Mouse (Mus musculus): ENCODE data around the gene Cep128. TPM values are rescaled to one million over a fixed set of nuclear protein-coding genes. Genes with fewer than 3 reads are reported as not detected.

The Cep128 gene
- polyA plus RNA-seq, 1 experiment from 2014 or later: 1.5 TPM

DNA sequence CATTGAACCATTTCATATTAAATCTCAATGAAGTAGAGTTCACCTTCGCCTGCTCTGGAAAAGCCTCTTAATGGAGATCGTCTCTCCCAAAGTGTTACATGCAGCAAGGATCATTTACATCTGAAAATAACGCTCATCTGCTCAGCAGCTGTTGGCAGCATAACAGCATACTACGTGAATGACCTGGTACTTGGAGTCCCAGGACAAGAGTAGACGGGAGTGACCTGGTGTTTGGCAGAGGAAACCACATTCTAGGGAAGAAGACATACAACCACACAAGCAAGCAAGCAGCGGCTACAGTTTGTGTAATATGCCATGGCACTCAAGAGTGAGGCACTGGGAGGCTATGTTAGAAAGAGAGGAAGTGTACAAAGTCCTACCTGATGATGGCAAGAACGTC is 69.2 kb downstream of the Cep128 start:
- ATAC-seq (ENCODE audit: low FRiP score, low TSS enrichment) (no peak), DNase-seq (ENCODE audit: low spot score) (no peak)
- TF ChIP-seq CTCF (IDR thresholded peaks at IDR 0.05; ENCODE audit: low read depth) (no peak), EP300 (optimal IDR thresholded peaks at IDR 0.05) (no peak)
- no peak overlapping the region for H3K4me2 ChIP-seq (replicated peaks; ENCODE audit: low read depth)
- H3K9ac ChIP-seq (ENCODE audit: low read length): no peak overlapping the region
- H3K4me3 ChIP-seq (ENCODE audit: low read depth, low read length): no peak overlapping the region
- H3K27ac ChIP-seq (replicated peaks): no peak overlapping the region
- H3K36me3 ChIP-seq (ENCODE audit: control insufficient read depth, insufficient read depth, low read length): no peaks in the 10 kb centered on the region
- H3K27me3 ChIP-seq (ENCODE audit: control insufficient read depth, insufficient read depth, low read length): no peaks in the 10 kb centered on the region
- H3K9me3 ChIP-seq (ENCODE audit: control insufficient read depth, low read length): no peaks in the 10 kb centered on the region
- no peaks in the 10 kb centered on the region for H3K4me1 ChIP-seq (replicated peaks; ENCODE audit: control insufficient read depth, insufficient read depth)
- 80% methylated on average over 7 of the region's 7 CpGs for WGBS

DNA sequence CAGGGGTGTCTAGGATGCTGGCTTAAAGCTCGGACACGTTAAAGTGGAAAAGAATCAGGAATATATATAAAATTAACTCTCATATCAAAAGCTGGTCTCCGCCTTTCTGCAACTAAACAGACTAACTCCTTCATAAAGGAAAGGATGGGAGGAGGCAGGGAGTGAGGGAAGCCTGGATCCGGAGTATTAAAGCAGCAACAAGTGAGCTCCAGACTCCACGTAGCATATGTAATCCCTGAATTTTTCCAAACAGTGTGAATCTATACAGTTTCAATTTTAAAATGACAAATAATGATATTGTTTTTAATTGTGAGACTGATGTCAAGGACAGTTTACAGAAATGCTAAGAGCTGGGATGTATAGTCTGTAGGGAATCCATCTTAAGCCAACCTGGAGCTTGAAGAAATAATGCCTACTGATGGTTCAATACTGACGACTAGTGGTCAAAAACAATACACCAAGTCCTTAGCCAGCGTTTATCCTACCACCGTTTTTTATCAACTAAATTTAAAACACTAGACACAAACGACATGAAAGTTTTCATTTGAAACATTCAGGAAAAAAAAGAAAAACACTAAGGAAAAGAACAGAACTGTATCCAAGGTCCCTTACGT is 70.1 kb downstream of the Cep128 start:
- Histone ChIP-seq H3K9ac (ENCODE audit: low read length) (no peak overlapping the region), H3K4me3 (ENCODE audit: low read depth, low read length) (no peak overlapping the region), H3K4me1 (replicated peaks; ENCODE audit: control insufficient read depth, insufficient read depth) (no peaks in the 10 kb centered on the region), H3K9me3 (ENCODE audit: control insufficient read depth, low read length) (no peaks in the 10 kb centered on the region), H3K27me3 (ENCODE audit: control insufficient read depth, insufficient read depth, low read length) (no peaks in the 10 kb centered on the region), H3K36me3 (ENCODE audit: control insufficient read depth, insufficient read depth, low read length) (no peaks in the 10 kb centered on the region), H3K4me2 (replicated peaks; ENCODE audit: low read depth) (no peak overlapping the region), H3K27ac (replicated peaks) (no peak overlapping the region)
- DNase-seq (ENCODE audit: low spot score): no peak
- 44% methylated on average over 10 of the region's 10 CpGs for WGBS
- ATAC-seq (ENCODE audit: low FRiP score, low TSS enrichment): no peak
- TF ChIP-seq CTCF (IDR thresholded peaks at IDR 0.05; ENCODE audit: low read depth) (peak; percentile 95), EP300 (optimal IDR thresholded peaks at IDR 0.05) (no peak)

DNA sequence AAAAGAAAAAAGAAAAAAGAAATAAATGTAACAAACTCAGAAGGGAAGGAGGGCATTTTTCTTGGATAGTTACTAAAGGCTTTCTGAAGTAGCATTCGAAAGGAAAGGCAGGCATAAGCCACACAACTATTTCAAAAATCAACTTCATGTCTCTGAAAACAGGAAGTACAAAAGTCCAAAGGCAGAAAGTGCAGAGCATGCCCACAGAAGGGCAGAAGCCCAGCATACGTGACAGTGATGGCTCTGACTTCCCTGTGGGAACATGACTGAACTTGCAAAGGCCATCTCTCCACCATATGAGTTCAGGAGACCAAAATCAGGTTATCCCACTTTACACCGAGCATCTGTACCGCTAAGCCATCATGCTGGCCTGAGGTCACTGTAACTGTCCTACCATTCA is 71.6 kb downstream of the Cep128 start:
- no peak for DNase-seq (ENCODE audit: low spot score)
- no peaks in the 10 kb centered on the region for H3K9me3 ChIP-seq (ENCODE audit: control insufficient read depth, low read length)
- TF ChIP-seq EP300 (optimal IDR thresholded peaks at IDR 0.05) (no peak), CTCF (IDR thresholded peaks at IDR 0.05; ENCODE audit: low read depth) (no peak)
- no peak overlapping the region for H3K4me3 ChIP-seq (ENCODE audit: low read depth, low read length)
- 76% methylated on average over 4 of the region's 4 CpGs for WGBS
- ATAC-seq (ENCODE audit: low FRiP score, low TSS enrichment): no peak
- no peaks in the 10 kb centered on the region for H3K4me1 ChIP-seq (replicated peaks; ENCODE audit: control insufficient read depth, insufficient read depth)
- H3K4me2 ChIP-seq (replicated peaks; ENCODE audit: low read depth): no peak overlapping the region
- H3K27ac ChIP-seq (replicated peaks): no peak overlapping the region
- no peaks in the 10 kb centered on the region for H3K27me3 ChIP-seq (ENCODE audit: control insufficient read depth, insufficient read depth, low read length)
- H3K9ac ChIP-seq (ENCODE audit: low read length): no peak overlapping the region
- no peaks in the 10 kb centered on the region for H3K36me3 ChIP-seq (ENCODE audit: control insufficient read depth, insufficient read depth, low read length)

DNA sequence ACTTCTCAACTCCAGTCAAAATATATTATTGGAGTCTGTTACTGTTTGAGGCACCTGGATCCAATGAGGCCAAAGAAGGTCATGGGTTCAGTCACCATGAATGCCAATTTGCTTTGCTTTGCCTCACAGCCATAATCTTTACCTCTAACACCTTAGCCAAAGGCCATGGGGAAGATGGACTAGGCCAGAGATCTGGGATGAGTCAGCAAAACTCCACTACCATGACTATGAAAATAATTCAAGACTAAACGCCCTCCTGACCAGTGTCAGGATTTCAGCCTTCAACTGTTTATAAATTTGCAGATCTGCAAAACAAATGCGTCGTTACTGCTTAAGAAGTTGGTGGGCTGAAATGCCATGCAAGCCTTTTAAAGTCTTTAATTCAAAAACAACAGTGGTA is 76.5 kb downstream of the Cep128 start:
- Histone ChIP-seq H3K27me3 (ENCODE audit: control insufficient read depth, insufficient read depth, low read length) (no peaks in the 10 kb centered on the region), H3K9me3 (ENCODE audit: control insufficient read depth, low read length) (no peaks in the 10 kb centered on the region), H3K4me2 (replicated peaks; ENCODE audit: low read depth) (no peak overlapping the region), H3K9ac (ENCODE audit: low read length) (no peak overlapping the region), H3K4me1 (replicated peaks; ENCODE audit: control insufficient read depth, insufficient read depth) (no peaks in the 10 kb centered on the region), H3K4me3 (ENCODE audit: low read depth, low read length) (no peak overlapping the region), H3K36me3 (ENCODE audit: control insufficient read depth, insufficient read depth, low read length) (no peaks in the 10 kb centered on the region), H3K27ac (replicated peaks) (no peak overlapping the region)
- WGBS: 70% methylated on average over 3 of the region's 3 CpGs
- no peak for ATAC-seq (ENCODE audit: low FRiP score, low TSS enrichment)
- TF ChIP-seq EP300 (optimal IDR thresholded peaks at IDR 0.05) (no peak), CTCF (IDR thresholded peaks at IDR 0.05; ENCODE audit: low read depth) (no peak)
- no peak for DNase-seq (ENCODE audit: low spot score)

DNA sequence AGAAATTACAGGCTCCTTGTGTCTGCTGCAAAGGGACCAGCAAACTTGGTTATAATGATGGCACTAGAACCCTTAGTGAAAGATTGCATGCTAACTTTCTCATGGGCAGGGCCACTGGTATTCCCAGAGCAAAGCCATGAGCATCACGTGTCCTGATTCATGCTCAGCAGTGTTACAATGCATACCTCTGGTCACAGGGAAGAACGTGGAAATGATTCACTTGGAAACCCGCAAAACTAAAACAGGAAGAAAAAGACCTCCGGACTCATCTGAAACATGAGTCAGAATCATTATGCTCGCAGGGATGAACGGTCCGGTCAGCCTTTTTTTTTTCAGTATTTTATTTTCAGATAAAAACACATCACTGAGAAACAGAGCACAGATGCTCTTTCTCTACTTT is 78.4 kb downstream of the Cep128 start:
- no peak overlapping the region for H3K4me2 ChIP-seq (replicated peaks; ENCODE audit: low read depth)
- WGBS: 73% methylated on average over 7 of the region's 7 CpGs
- H3K9me3 ChIP-seq (ENCODE audit: control insufficient read depth, low read length): no peaks in the 10 kb centered on the region
- no peak overlapping the region for H3K9ac ChIP-seq (ENCODE audit: low read length)
- H3K27me3 ChIP-seq (ENCODE audit: control insufficient read depth, insufficient read depth, low read length): no peaks in the 10 kb centered on the region
- no peak for DNase-seq (ENCODE audit: low spot score)
- TF ChIP-seq CTCF (IDR thresholded peaks at IDR 0.05; ENCODE audit: low read depth) (no peak), EP300 (optimal IDR thresholded peaks at IDR 0.05) (no peak)
- no peak for ATAC-seq (ENCODE audit: low FRiP score, low TSS enrichment)
- H3K36me3 ChIP-seq (ENCODE audit: control insufficient read depth, insufficient read depth, low read length): no peaks in the 10 kb centered on the region
- no peak overlapping the region for H3K4me3 ChIP-seq (ENCODE audit: low read depth, low read length)
- no peak overlapping the region for H3K27ac ChIP-seq (replicated peaks)
- no peaks in the 10 kb centered on the region for H3K4me1 ChIP-seq (replicated peaks; ENCODE audit: control insufficient read depth, insufficient read depth)

DNA sequence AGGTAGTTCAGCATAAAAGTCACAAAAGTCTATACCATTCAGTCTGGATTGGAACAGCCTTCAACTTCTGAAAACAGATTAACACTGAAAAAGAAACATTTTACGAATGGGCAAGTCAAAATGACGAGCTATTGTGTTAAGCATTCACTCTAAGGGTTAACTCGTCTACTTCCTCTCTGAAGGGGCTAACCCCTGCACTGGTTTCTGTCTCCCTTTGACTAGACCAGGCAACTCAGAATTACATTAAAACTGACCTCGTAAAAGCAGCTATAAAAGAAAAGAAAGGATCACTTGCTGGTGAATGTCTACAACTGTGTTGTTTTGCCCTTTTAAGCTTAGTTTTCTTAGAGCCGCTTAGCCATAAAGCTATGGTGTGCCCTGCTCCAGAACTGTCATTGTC is 79.2 kb downstream of the Cep128 start:
- TF ChIP-seq EP300 (optimal IDR thresholded peaks at IDR 0.05) (no peak), CTCF (IDR thresholded peaks at IDR 0.05; ENCODE audit: low read depth) (no peak)
- Histone ChIP-seq H3K27me3 (ENCODE audit: control insufficient read depth, insufficient read depth, low read length) (no peaks in the 10 kb centered on the region), H3K27ac (replicated peaks) (no peak overlapping the region), H3K4me3 (ENCODE audit: low read depth, low read length) (no peak overlapping the region), H3K4me1 (replicated peaks; ENCODE audit: control insufficient read depth, insufficient read depth) (no peaks in the 10 kb centered on the region), H3K4me2 (replicated peaks; ENCODE audit: low read depth) (no peak overlapping the region), H3K36me3 (ENCODE audit: control insufficient read depth, insufficient read depth, low read length) (no peaks in the 10 kb centered on the region), H3K9ac (ENCODE audit: low read length) (no peak overlapping the region), H3K9me3 (ENCODE audit: control insufficient read depth, low read length) (no peaks in the 10 kb centered on the region)
- DNase-seq (ENCODE audit: low spot score): no peak
- WGBS: 80% methylated on average over 5 of the region's 5 CpGs
- ATAC-seq (ENCODE audit: low FRiP score, low TSS enrichment): no peak
